Mouse (Mus musculus): ENCODE data around the gene Ap2a1. TPM values are rescaled to one million over a fixed set of nuclear protein-coding genes. Genes with fewer than 3 reads are reported as not detected.

Gene Ap2a1
- total RNA-seq, 2 experiments from 2014 or later, result 29.4 to 36.0 TPM

- 0 out of 2 replicates have a peak, but pooled peaks have one; percentile 3 for ATAC-seq (replicated peaks; ENCODE audit: low FRiP score, poor library complexity, severe bottlenecking)
Measured at GRCm38 (mm10) chr7:44853596-44854355, 75.5 kb downstream of the Ap2a1 start.

- no peak for ATAC-seq (replicated peaks; ENCODE audit: low FRiP score, poor library complexity, severe bottlenecking)
Measured at GRCm38 (mm10) chr7:44853065-44853464, 76.2 kb downstream of the Ap2a1 start.

GRCm38 (mm10) chr7:44852259-44853027, 76.9 kb downstream of the Ap2a1 start:
- no peak for ATAC-seq (replicated peaks; ENCODE audit: low FRiP score, poor library complexity, severe bottlenecking)

GRCm38 (mm10) chr7:44851625-44852234, 77.6 kb downstream of the Ap2a1 start:
- no peak for ATAC-seq (replicated peaks; ENCODE audit: low FRiP score, poor library complexity, severe bottlenecking)

GRCm38 (mm10) chr7:44850789-44851624, 78.3 kb downstream of the Ap2a1 start:
- ATAC-seq (replicated peaks; ENCODE audit: low FRiP score, poor library complexity, severe bottlenecking), result no peak

Other genes starting within 250 kb of the Ap2a1 start
Only the 30 nearest of the 31 such genes appear.
- gene Izumo2, start 220.8 kb downstream of the Ap2a1 start, total RNA-seq (2015; ENCODE audit: low replicate concordance), result not detected in 2 replicates
- gene Izumo2, start 220.8 kb downstream of the Ap2a1 start, total RNA-seq (2017; ENCODE audit: low replicate concordance), result not detected in 2 replicates
- gene Vrk3, start 181.1 kb downstream of the Ap2a1 start, total RNA-seq (2015; ENCODE audit: low replicate concordance), result 21.5 and 24.0 TPM in 2 replicates
- gene Vrk3, start 181.1 kb downstream of the Ap2a1 start, total RNA-seq (2017; ENCODE audit: low replicate concordance), result 11.3 and 22.7 TPM in 2 replicates
- gene Zfp473, start 178.4 kb downstream of the Ap2a1 start, total RNA-seq (2015; ENCODE audit: low replicate concordance), result 0.58 TPM in 1 of 2 replicates, not detected in the other
- 0.14 and 0.60 TPM in 2 replicates for gene Zfp473, start 178.4 kb downstream of the Ap2a1 start, total RNA-seq (2017; ENCODE audit: low replicate concordance)
- gene Nup62, start 113.4 kb downstream of the Ap2a1 start, total RNA-seq (2015; ENCODE audit: low replicate concordance), result 10.4 and 14.4 TPM in 2 replicates
- gene Nup62, start 113.4 kb downstream of the Ap2a1 start, total RNA-seq (2017; ENCODE audit: low replicate concordance), result 21.7 and 21.9 TPM in 2 replicates
- 0.84 TPM in 1 of 2 replicates, not detected in the other for gene Il4i1, start 113.1 kb downstream of the Ap2a1 start, total RNA-seq (2015; ENCODE audit: low replicate concordance)
- 0.09 TPM in 1 of 2 replicates, not detected in the other for gene Il4i1, start 113.1 kb downstream of the Ap2a1 start, total RNA-seq (2017; ENCODE audit: low replicate concordance)
- 1.3 and 1.9 TPM in 2 replicates for gene Atf5, start 112.8 kb downstream of the Ap2a1 start, total RNA-seq (2015; ENCODE audit: low replicate concordance)
- gene Atf5, start 112.8 kb downstream of the Ap2a1 start, total RNA-seq (2017; ENCODE audit: low replicate concordance), result 2.1 and 2.5 TPM in 2 replicates
- 6.5 and 7.1 TPM in 2 replicates for gene Akt1s1, start 80.5 kb downstream of the Ap2a1 start, total RNA-seq (2015; ENCODE audit: low replicate concordance)
- 19.7 and 43.3 TPM in 2 replicates for gene Akt1s1, start 80.5 kb downstream of the Ap2a1 start, total RNA-seq (2017; ENCODE audit: low replicate concordance)
- 15.8 and 21.3 TPM in 2 replicates for gene Tbc1d17, start 80.4 kb downstream of the Ap2a1 start, total RNA-seq (2015; ENCODE audit: low replicate concordance)
- gene Tbc1d17, start 80.4 kb downstream of the Ap2a1 start, total RNA-seq (2017; ENCODE audit: low replicate concordance), result 33.6 and 77.5 TPM in 2 replicates
- 17.3 and 43.3 TPM in 2 replicates for gene Pnkp, start 72.4 kb downstream of the Ap2a1 start, total RNA-seq (2015; ENCODE audit: low replicate concordance)
- 26.8 and 32.5 TPM in 2 replicates for gene Pnkp, start 72.4 kb downstream of the Ap2a1 start, total RNA-seq (2017; ENCODE audit: low replicate concordance)
- gene Ptov1, start 59.7 kb downstream of the Ap2a1 start, total RNA-seq (2015; ENCODE audit: low replicate concordance), result 6.9 and 8.1 TPM in 2 replicates
- 8.8 and 12.1 TPM in 2 replicates for gene Ptov1, start 59.7 kb downstream of the Ap2a1 start, total RNA-seq (2017; ENCODE audit: low replicate concordance)
- 6.5 and 8.4 TPM in 2 replicates for gene Med25, start 36.8 kb downstream of the Ap2a1 start, total RNA-seq (2015; ENCODE audit: low replicate concordance)
- gene Med25, start 36.8 kb downstream of the Ap2a1 start, total RNA-seq (2017; ENCODE audit: low replicate concordance), result 3.2 and 5.3 TPM in 2 replicates
- 1.3 TPM in 1 of 2 replicates, not detected in the other for gene Fuz, start 33.4 kb downstream of the Ap2a1 start, total RNA-seq (2015; ENCODE audit: low replicate concordance)
- gene Fuz, start 33.4 kb downstream of the Ap2a1 start, total RNA-seq (2017; ENCODE audit: low replicate concordance), result 2.2 and 4.3 TPM in 2 replicates
- gene Tsks, start 13.7 kb upstream of the Ap2a1 start, total RNA-seq (2015; ENCODE audit: low replicate concordance), result not detected in 2 replicates
- not detected in 2 replicates for gene Tsks, start 13.7 kb upstream of the Ap2a1 start, total RNA-seq (2017; ENCODE audit: low replicate concordance)
- gene Cpt1c, start 45.4 kb upstream of the Ap2a1 start, total RNA-seq (2015; ENCODE audit: low replicate concordance), result 0.19 and 1.5 TPM in 2 replicates
- gene Cpt1c, start 45.4 kb upstream of the Ap2a1 start, total RNA-seq (2017; ENCODE audit: low replicate concordance), result 0.28 and 0.51 TPM in 2 replicates
- 21.7 and 73.4 TPM in 2 replicates for gene Prmt1, start 57.1 kb upstream of the Ap2a1 start, total RNA-seq (2015; ENCODE audit: low replicate concordance)
- 9.2 and 30.6 TPM in 2 replicates for gene Prmt1, start 57.1 kb upstream of the Ap2a1 start, total RNA-seq (2017; ENCODE audit: low replicate concordance)
- gene Irf3, start 68.2 kb upstream of the Ap2a1 start, total RNA-seq (2015; ENCODE audit: low replicate concordance), result 15.5 and 24.2 TPM in 2 replicates
- 17.0 and 34.1 TPM in 2 replicates for gene Irf3, start 68.2 kb upstream of the Ap2a1 start, total RNA-seq (2017; ENCODE audit: low replicate concordance)
- gene Bcl2l12, start 69.2 kb upstream of the Ap2a1 start, total RNA-seq (2015; ENCODE audit: low replicate concordance), result 2.9 and 9.6 TPM in 2 replicates
- 1.3 and 2.5 TPM in 2 replicates for gene Bcl2l12, start 69.2 kb upstream of the Ap2a1 start, total RNA-seq (2017; ENCODE audit: low replicate concordance)
- gene Scaf1, start 86.9 kb upstream of the Ap2a1 start, total RNA-seq (2015; ENCODE audit: low replicate concordance), result 7.9 and 10.7 TPM in 2 replicates
- gene Scaf1, start 86.9 kb upstream of the Ap2a1 start, total RNA-seq (2017; ENCODE audit: low replicate concordance), result 9.8 and 10.0 TPM in 2 replicates
- 7.5 and 10.8 TPM in 2 replicates for gene Rras, start 88.5 kb upstream of the Ap2a1 start, total RNA-seq (2015; ENCODE audit: low replicate concordance)
- 0.60 TPM in 1 of 2 replicates, not detected in the other for gene Rras, start 88.5 kb upstream of the Ap2a1 start, total RNA-seq (2017; ENCODE audit: low replicate concordance)
- 3.3 and 6.1 TPM in 2 replicates for gene Prr12, start 123.4 kb upstream of the Ap2a1 start, total RNA-seq (2015; ENCODE audit: low replicate concordance)
- 0.60 and 0.70 TPM in 2 replicates for gene Prr12, start 123.4 kb upstream of the Ap2a1 start, total RNA-seq (2017; ENCODE audit: low replicate concordance)
- gene Nosip, start 132.9 kb upstream of the Ap2a1 start, total RNA-seq (2015; ENCODE audit: low replicate concordance), result 10.4 and 20.7 TPM in 2 replicates
- gene Nosip, start 132.9 kb upstream of the Ap2a1 start, total RNA-seq (2017; ENCODE audit: low replicate concordance), result 15.5 and 22.2 TPM in 2 replicates
- 1.3 and 5.2 TPM in 2 replicates for gene Prrg2, start 133.2 kb upstream of the Ap2a1 start, total RNA-seq (2015; ENCODE audit: low replicate concordance)
- gene Prrg2, start 133.2 kb upstream of the Ap2a1 start, total RNA-seq (2017; ENCODE audit: low replicate concordance), result 0.34 and 7.0 TPM in 2 replicates
- 1.3 and 2.5 TPM in 2 replicates for gene Rcn3, start 162.7 kb upstream of the Ap2a1 start, total RNA-seq (2015; ENCODE audit: low replicate concordance)
- 6.7 and 7.5 TPM in 2 replicates for gene Rcn3, start 162.7 kb upstream of the Ap2a1 start, total RNA-seq (2017; ENCODE audit: low replicate concordance)
- gene Fcgrt, start 174.4 kb upstream of the Ap2a1 start, total RNA-seq (2015; ENCODE audit: low replicate concordance), result 2.5 and 7.3 TPM in 2 replicates
- gene Fcgrt, start 174.4 kb upstream of the Ap2a1 start, total RNA-seq (2017; ENCODE audit: low replicate concordance), result 10.3 and 11.4 TPM in 2 replicates
- 604 and 677 TPM in 2 replicates for gene Rps11, start 194.9 kb upstream of the Ap2a1 start, total RNA-seq (2015; ENCODE audit: low replicate concordance)
- gene Rps11, start 194.9 kb upstream of the Ap2a1 start, total RNA-seq (2017; ENCODE audit: low replicate concordance), result 233 and 238 TPM in 2 replicates
- 517 and 725 TPM in 2 replicates for gene Rpl13a, start 199.3 kb upstream of the Ap2a1 start, total RNA-seq (2015; ENCODE audit: low replicate concordance)
- 475 and 688 TPM in 2 replicates for gene Rpl13a, start 199.3 kb upstream of the Ap2a1 start, total RNA-seq (2017; ENCODE audit: low replicate concordance)
- not detected in 2 replicates for gene Gm45713, start 206.7 kb upstream of the Ap2a1 start, total RNA-seq (2015; ENCODE audit: low replicate concordance)
- not detected in 2 replicates for gene Gm45713, start 206.7 kb upstream of the Ap2a1 start, total RNA-seq (2017; ENCODE audit: low replicate concordance)
- 1.3 and 3.8 TPM in 2 replicates for gene Flt3l, start 206.9 kb upstream of the Ap2a1 start, total RNA-seq (2015; ENCODE audit: low replicate concordance)
- 2.6 and 3.6 TPM in 2 replicates for gene Flt3l, start 206.9 kb upstream of the Ap2a1 start, total RNA-seq (2017; ENCODE audit: low replicate concordance)
- 33.4 and 59.6 TPM in 2 replicates for gene Pih1d1, start 224.8 kb upstream of the Ap2a1 start, total RNA-seq (2015; ENCODE audit: low replicate concordance)
- 2.7 and 15.8 TPM in 2 replicates for gene Pih1d1, start 224.8 kb upstream of the Ap2a1 start, total RNA-seq (2017; ENCODE audit: low replicate concordance)
- 10.2 and 12.7 TPM in 2 replicates for gene Aldh16a1, start 225.1 kb upstream of the Ap2a1 start, total RNA-seq (2015; ENCODE audit: low replicate concordance)
- gene Aldh16a1, start 225.1 kb upstream of the Ap2a1 start, total RNA-seq (2017; ENCODE audit: low replicate concordance), result 6.3 and 10.3 TPM in 2 replicates